Mouse (Mus musculus): Measurements from ENCODE around the gene Btbd35f1.
"Not testable (repeated sequence)": the region's sequence is repeated elsewhere in the genome, so short reads cannot be mapped to it uniquely, and the experiment has no call there.

Btbd35f1 gene

GRCm38 (mm10) chrX:32559755-32560154 is at the start of gene Btbd35f1:
Gene Btbd35f1, plus strand, starts transcription at chrX:32560055.
- DNase-seq (ENCODE audit: low spot score), result not testable (repeated sequence)

- DNase-seq (ENCODE audit: low spot score), result not testable (repeated sequence)
These were observed 31.2 kb downstream of the Btbd35f1 start for GRCm38 (mm10) chrX:32590878-32591542.

GRCm38 (mm10) chrX:32601008-32601407 is 41.2 kb downstream of the Btbd35f1 start:
- DNase-seq (ENCODE audit: low spot score), result not testable (repeated sequence)

- not testable (repeated sequence) for DNase-seq (ENCODE audit: low spot score)
These were observed 41.6 kb downstream of the Btbd35f1 start for GRCm38 (mm10) chrX:32601425-32601824.
